Mouse (Mus musculus) heart, postnatal 10 days (tissue): ENCODE measurements at regions not wholly inside any gene's neighbourhood (a gene's known extent, or its start where the extent isn't known, plus 50 kb on each side); places are given as distances from the start of the nearest gene placed in this dataset.

ENCODE experiments used
- DNase-seq, 2 experiments: peaks; one replicate each; pipeline ENCODE4 v3.0.0; 2021
- intact Hi-C: fragments of 180-260 bp; cut with DNase I; formaldehyde crosslinking; loops from one replicate; pipeline ENCODE4 v1.15.1; 2025

- peak; percentile 20 to 23 for DNase-seq
- intact Hi-C loops = no loop called here
These were observed 164.5 kb downstream of the Gm765 start for GRCm38 (mm10) chr6:98178005-98178404.

- no peak for DNase-seq
These were observed 193.3 kb downstream of the Gm765 start for GRCm38 (mm10) chr6:98149043-98149813.

GRCm38 (mm10) chr6:98147855-98148254, 194.7 kb downstream of the Gm765 start:
- no peak for DNase-seq
- intact Hi-C loops = no loop called here

More at GRCm38 (mm10) chr6:98149043-98149813, 193.3 kb downstream of the Gm765 start:
- intact Hi-C loops = no loop called here

- intact Hi-C loops = loop anchor here (1.0 to 10.0 kb wide), 4 partner anchors 142 to 1468 kb away; no protein-coding TSS in a partner anchor
- peak; percentile 24 to 50 for DNase-seq
These were observed 209.6 kb downstream of the Gm765 start for GRCm38 (mm10) chr6:98132931-98133330.

- no peak for DNase-seq
- intact Hi-C loops = no loop called here
These were observed 217.1 kb downstream of the Gm765 start for GRCm38 (mm10) chr6:98125434-98125833.

- no peak for DNase-seq
- intact Hi-C loops = no loop called here
These were observed 224.0 kb downstream of the Gm765 start for GRCm38 (mm10) chr6:98118355-98119150.

GRCm38 (mm10) chr6:98114327-98115134, 228.0 kb downstream of the Gm765 start:
- intact Hi-C loops = no loop called here
- DNase-seq = peak; percentile 12 to 28

GRCm38 (mm10) chr6:98113708-98114107, 228.8 kb downstream of the Gm765 start:
- peak in 1 of 2 experiments; percentile 11 for DNase-seq
- intact Hi-C loops = no loop called here

GRCm38 (mm10) chr6:98112495-98113115, 229.9 kb downstream of the Gm765 start:
- intact Hi-C loops = no loop called here
- DNase-seq = no peak

- intact Hi-C loops = loop anchor here (5.0 to 10.0 kb wide), 3 partner anchors 168 to 345 kb away; no protein-coding TSS in a partner anchor
- no peak for DNase-seq
These were observed 235.4 kb downstream of the Gm765 start for GRCm38 (mm10) chr6:98107123-98107522.

GRCm38 (mm10) chr6:98105280-98106090, 237.1 kb downstream of the Gm765 start:
- peak; percentile 82 to 89 for DNase-seq

GRCm38 (mm10) chr6:98104432-98104831, 238.1 kb downstream of the Gm765 start:
- no peak for DNase-seq
- intact Hi-C loops = loop anchor here (2.0 to 10.0 kb wide), 2 partner anchors 170 to 1496 kb away; no protein-coding TSS in a partner anchor

More at GRCm38 (mm10) chr6:98105280-98106090, 237.1 kb downstream of the Gm765 start:
- intact Hi-C loops = loop anchor here (2.0 to 10.0 kb wide), 4 partner anchors 169 to 1495 kb away; no protein-coding TSS in a partner anchor

GRCm38 (mm10) chr6:98101023-98101422, 241.5 kb downstream of the Gm765 start:
- intact Hi-C loops = loop anchor here (10.0 kb wide), 1 partner anchor 174 kb away; no protein-coding TSS in a partner anchor
- DNase-seq = no peak

GRCm38 (mm10) chr6:98099126-98099525, 243.4 kb downstream of the Gm765 start:
- no peak for DNase-seq
- intact Hi-C loops = no loop called here

GRCm38 (mm10) chr6:98095243-98095642, 247.3 kb downstream of the Gm765 start:
- intact Hi-C loops = no loop called here
- DNase-seq = no peak

GRCm38 (mm10) chr6:98089185-98089584, 253.4 kb downstream of the Gm765 start:
- peak; percentile 22 to 36 for DNase-seq
- intact Hi-C loops = no loop called here

- DNase-seq = no peak
- intact Hi-C loops = no loop called here
These were observed 262.5 kb downstream of the Gm765 start for GRCm38 (mm10) chr6:98080076-98080475.
